Mouse (Mus musculus) left cerebral cortex, postnatal 10 days (tissue): ENCODE data around the gene D430019H16Rik. TPM values are rescaled to one million over a fixed set of nuclear protein-coding genes. Genes with fewer than 3 reads are reported as not detected.

ENCODE experiments used
- DNase-seq, 2 experiments: peaks; one replicate each; pipeline ENCODE4 v3.0.0; 2021 to 2022; ENCODE audit warnings: low spot score in 2 of 2, mixed read lengths in 1 of 2; ENCODE audit errors: extremely low spot score in 1 of 2
- intact Hi-C: fragments of 180-260 bp; cut with DNase I; formaldehyde crosslinking; loops from one replicate; pipeline ENCODE4 v1.15.1; 2025
- total RNA-seq, 2 experiments: library from RNA; stranded (reverse); gene quantifications; 2 replicates each; pipeline ENCODE4 v1.2.3; 2021

D430019H16Rik gene
- total RNA-seq, 2 experiments from 2014 or later = 156 to 157 TPM

DNA sequence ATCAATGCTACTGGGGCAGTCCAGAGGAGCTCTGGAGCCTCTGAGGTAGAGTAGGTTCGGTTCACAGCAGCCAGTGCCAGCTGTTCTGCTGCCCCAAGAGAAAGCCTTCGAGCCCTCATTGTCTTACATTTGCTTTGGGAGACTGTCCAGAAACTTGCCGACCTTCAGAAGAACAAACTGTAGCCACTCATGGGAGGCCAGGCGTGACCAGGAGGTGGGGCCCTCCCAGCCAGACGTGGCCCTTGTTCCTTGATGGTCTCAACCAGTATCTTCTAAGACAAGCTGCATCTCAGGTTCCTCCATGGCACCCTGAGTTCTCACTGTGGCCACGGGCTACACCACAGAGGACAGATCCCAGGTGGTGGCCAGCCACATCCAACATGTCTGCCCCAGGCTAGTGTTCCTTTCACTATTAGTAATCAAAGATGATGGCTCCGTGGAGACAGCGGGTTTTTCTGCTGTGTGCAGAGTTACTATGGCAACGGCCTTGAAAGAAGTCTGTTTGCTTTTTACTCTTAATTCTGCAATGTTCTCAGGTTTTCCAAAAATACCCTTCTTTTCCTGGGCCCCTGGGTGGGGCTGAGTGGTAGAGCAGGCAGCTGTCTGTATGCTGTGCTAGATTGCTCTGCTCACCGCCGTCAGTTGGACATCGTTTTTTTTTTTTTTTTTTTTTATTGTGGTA, 21.7 kb downstream of the D430019H16Rik start:
- intact Hi-C loops = no loop called here
- peak in 1 of 2 experiments; percentile 20 for DNase-seq

DNA sequence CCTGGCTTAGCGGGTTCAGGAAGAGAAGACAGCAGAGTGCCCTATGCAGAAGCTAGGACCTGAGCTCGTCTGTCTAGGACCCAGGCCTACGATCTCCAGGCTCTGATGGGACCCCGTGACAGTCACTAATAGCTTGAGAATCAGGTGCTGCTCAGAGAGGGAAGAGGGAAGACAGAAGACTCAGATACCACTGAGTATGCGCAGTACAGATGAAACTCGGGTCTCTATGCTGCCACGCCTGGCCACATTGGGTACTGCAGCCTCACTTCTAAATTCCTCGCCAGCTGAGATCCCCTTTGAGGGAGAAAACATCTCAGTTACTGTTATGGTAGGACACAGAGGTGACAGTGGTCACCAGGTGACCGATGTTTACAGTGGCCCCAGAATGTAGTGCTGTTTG, 22.8 kb downstream of the D430019H16Rik start:
- intact Hi-C loops = no loop called here
- DNase-seq = peak in 1 of 2 experiments; percentile 55

DNA sequence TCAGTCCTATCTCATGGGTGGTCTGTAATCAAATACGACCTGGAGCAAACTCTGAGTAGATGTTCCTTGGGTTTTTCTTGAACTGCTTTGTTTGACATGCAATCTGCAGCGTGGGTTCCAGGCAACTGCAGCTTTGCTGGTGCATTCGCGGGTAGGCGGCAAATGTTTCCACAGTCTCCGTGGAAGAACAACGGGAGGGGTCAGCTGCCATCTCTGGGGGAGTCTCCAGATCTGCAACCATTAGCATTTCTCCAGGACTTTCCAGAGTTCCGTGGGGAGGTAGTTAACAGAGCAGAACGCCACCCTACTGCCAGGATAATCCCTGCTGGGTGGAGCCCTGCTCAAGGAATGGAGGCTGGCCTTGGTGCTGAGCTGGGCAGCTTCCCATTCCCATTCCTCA, 23.3 kb downstream of the D430019H16Rik start:
- peak in 1 of 2 experiments; percentile 23 for DNase-seq
- intact Hi-C loops = no loop called here

DNA sequence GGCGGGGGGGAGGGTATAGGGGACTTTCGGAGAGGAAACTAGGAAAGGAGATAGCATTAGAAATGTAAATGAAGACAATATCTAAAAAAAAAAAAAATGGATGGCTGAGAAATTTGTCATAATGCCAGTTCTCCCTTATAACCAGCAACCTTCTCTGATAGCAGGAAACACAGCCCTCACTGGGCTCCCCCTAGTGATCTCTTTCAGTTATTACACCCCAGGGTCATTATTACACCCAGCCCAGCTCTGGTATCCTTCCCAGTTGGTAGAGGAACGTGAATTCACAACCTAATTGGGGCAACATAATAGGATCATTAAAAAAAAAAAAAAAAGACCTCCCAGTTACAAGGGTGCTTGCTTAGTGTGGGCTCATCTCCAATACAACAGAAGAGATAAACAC, 29.8 kb downstream of the D430019H16Rik start:
- intact Hi-C loops = loop anchor here (5.0 kb wide), 1 partner anchor 51 kb away; no protein-coding TSS in a partner anchor
- DNase-seq = peak in 1 of 2 experiments; percentile 26

DNA sequence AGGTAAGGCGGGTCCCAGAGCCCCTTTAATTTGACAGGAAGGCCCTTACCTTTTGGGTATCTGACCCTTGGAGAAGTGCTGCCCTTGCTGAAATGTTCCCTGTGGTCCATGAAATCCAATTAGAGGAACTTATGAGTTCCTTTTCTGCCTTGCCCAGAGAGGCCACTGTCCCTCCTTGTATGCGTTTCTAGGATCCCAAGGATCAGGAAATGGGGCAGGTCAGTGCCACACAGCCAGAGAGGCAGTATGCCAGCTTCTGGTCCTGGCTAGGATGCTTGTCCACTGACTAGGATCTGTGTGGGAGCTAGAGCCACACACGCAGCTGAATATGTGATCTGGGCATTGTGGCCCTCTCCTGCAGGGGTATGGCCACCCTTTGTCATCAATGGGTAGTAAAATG, 36.6 kb downstream of the D430019H16Rik start:
- DNase-seq = no peak
- intact Hi-C loops = no loop called here

DNA sequence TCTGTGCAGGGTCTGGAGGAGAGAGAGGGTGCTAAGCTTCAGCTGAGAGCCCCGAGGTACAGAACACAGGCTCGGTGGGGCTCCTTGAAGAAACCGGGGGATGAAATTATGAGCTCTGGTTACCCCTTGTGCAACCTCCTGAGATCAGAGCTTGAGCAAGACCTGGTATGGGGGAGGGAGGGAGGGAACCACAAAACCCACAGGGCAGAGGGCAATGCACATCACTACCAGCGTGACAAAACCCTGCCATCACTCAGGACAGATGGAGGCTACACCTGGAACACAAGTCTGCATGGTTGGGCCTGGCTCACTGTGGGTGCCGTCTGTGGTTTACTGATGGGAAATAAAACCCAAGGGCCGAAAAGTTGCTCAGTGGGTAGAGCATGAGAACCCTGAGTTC, 37.1 kb downstream of the D430019H16Rik start:
- no peak for DNase-seq
- intact Hi-C loops = no loop called here

DNA sequence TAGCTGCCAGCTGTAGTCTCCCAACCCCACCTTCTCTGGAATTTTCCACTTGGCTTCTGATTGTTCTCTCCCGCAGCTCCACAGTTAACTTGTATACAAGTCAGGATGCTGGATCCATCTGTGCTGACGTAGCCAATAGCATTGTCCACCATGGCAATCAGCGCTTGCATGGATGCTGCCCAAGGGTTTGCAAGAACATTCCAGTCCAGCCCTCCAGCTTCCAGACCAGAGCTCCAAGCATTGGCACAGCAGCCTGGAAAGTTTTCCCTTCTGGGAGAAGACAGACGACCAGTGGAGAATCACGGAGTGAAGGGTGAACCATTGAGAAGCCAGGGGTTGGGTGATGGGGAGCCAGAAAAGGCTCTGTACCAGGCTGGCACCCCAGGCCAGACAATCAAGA, 41.1 kb downstream of the D430019H16Rik start:
- DNase-seq = no peak
- intact Hi-C loops = loop anchor here (5.0 kb wide), 3 partner anchors 88 to 233 kb away; no protein-coding TSS in a partner anchor

DNA sequence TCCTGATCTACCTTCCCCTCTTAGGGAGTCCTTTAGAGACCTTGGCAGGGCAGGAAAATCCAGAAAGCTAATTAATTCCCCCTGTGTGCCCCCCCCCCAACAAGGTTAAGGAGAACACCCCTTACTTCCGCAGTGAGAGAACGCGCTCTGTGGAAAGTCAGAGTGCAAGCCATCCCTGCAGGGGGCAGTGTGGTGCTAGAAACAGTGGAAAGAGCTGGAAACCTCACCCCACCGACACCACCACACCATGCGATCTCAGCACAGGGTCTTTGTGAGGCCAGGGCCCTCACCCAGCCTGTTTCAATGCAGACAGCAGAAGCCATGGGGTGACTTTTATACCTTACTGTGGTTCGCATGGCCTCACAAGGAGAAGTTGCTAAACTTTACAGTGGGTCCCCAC, 44.2 kb downstream of the D430019H16Rik start:
- intact Hi-C loops = loop anchor here (5.0 kb wide), 3 partner anchors 84 to 229 kb away; no protein-coding TSS in a partner anchor
- peak; percentile 74 to 86 for DNase-seq

DNA sequence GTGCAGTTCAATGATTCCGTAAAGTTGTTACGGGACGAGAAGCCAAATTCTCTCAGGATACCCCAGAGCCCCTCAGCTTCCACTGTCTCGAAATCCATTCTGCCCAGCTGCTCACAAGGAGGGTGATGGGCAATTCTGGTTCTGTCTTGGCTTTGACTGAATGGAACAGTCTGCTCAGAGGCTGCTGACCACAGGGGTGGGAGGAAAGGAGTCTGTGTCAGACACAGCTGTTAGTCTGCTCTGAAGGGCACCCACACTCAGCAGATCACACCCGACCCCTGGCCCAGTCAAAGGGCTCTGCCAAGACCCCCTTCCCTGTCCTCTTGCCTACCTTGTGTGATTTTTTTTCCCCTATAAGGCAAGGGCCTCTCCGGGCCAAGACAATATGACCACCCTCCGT, 44.8 kb downstream of the D430019H16Rik start:
- no peak for DNase-seq
- intact Hi-C loops = loop anchor here (5.0 kb wide), 3 partner anchors 84 to 229 kb away; no protein-coding TSS in a partner anchor

DNA sequence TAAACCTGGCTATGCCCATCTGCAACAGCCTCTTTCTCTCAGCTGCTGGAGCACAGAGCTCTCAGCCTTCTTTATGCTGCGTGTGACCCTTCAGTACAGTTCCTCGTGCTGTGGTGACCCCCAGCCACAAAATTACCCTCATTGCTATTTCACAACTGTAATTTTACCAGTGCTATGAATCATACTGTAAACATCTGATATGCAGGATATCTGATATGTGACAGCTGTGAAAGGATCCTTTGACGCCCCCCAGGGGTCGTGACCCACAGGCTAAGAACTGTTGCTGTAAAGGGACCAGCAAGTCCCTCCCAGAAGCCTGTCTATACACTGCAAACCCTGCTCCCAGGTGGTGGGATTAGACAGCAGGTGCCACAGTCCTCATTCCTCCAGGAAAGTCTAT, 45.2 kb downstream of the D430019H16Rik start:
- intact Hi-C loops = loop anchor here (5.0 kb wide), 3 partner anchors 83 to 228 kb away; no protein-coding TSS in a partner anchor
- no peak for DNase-seq

DNA sequence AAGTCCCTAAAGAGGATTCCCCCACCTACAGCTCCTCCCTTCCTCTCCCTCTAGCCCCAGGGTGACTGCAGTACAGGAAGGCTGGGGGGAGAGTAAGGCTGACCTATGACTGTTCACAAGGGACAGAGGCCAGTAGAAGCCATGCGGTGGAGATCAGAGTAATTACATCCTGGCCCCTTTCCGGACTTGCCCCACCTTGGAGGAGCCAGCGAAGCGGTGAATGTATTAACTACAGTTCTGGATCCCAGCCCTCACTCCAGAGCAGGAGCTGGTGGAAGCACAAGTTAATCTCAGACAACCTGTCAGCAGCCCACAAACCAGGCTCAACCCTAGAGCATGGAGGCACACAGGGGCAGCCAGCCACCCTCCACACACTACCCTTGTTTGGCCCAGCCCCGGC, 47.3 kb downstream of the D430019H16Rik start:
- no peak for DNase-seq
- intact Hi-C loops = no loop called here

DNA sequence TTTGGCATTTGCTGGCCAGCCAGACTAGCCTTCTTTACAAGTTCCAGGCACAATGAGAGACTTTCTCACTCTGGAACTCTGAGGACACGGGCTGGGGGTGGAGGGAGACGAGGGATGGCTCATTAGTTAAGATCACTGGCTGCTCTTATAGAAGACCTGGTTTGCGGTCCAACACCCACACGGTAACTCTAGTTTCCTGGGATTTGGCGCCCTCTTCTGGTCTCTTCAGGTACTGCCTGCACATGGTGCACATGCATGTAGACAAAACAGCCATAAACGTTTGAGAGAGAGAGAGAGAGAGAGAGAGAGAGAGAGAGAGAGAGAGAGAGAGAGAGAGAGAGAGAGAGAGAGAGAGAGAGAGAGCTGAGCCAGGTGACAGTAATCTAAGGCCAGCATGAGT, 51.1 kb downstream of the D430019H16Rik start:
- no peak for DNase-seq
- intact Hi-C loops = no loop called here

DNA sequence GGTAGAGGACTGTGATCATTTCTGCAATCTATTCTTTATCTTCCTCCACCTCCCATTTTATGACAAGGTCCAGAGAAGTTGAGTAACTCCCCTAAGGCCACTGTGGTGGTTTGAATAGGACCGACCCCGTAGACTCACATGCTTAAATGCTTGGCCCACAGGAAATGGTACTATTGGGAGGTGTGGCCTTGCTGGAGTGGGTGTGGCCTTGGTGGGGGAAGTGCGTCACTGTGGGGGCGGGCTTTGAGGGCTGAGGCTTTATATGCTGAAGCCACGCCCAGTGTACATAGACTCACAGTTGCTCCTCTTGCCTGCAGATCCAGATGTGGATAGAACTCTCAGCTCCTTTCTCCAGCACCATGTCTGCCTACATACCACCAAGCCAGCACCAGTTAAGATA, 57.5 kb downstream of the D430019H16Rik start:
- intact Hi-C loops = loop anchor here (5.0 kb wide), 1 partner anchor 61 kb away; no protein-coding TSS in a partner anchor
- DNase-seq = no peak

DNA sequence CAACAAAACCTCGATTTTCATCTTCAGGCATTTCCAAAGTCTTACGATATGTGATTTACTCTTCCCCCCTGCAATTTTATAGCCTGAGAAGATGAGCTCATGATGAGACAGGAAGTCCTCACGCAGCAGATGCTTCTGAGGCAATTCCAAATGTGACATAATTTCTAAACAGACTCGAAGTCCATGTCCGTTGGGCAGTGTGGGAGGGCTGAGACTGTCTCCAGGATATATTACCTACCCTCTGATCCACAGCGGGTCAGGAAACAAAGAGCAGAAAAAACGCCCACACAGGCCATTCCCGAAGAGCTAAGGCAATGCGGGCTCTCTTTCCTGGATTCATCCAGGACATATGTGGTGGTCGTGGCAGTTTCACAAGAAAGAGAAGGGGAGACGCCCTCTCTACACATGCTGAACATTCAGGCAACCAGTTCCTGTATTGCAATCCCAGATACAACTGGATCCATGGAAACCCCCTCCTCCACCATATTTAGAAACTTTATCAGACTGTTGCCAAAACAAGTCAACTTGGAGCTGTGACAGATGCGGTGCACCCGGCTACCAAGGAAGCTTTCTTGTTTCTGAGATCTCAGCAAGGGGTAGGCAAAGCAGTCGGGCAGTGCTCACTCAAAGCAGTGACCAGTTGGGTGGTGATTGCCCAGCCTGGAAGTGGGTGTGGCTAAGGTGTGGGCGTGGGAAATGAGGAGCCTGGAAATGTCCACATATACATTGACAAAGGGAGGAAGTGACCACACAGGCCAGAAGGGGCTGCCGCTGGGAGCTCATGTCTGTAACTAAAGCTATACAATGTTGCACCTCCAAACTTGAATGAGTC, 58.2 kb downstream of the D430019H16Rik start:
- intact Hi-C loops = loop anchor here (5.0 kb wide), 1 partner anchor 60 kb away; no protein-coding TSS in a partner anchor
- peak in 1 of 2 experiments; percentile 61 for DNase-seq

DNA sequence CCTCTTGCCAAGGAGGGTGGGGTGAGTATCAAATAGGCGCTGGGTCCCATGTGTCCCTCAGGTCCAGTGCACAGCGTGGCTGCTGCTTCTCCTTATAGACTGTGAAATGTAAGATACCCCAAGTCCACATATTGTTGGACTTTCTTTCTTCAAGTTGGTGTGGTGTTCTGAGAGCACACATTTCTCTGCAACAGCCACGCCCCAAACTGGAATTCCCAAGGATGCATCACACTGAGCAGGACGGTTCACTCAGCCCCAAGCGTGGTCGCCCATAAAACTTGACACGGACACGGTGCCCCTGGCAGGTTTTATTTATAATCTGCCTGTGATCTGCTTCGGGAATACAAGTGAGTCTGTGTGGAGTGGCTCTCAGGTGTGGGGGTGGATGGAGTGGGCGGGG, 60.5 kb downstream of the D430019H16Rik start:
- intact Hi-C loops = loop anchor here (5.0 kb wide), 1 partner anchor 58 kb away; no protein-coding TSS in a partner anchor
- no peak for DNase-seq

DNA sequence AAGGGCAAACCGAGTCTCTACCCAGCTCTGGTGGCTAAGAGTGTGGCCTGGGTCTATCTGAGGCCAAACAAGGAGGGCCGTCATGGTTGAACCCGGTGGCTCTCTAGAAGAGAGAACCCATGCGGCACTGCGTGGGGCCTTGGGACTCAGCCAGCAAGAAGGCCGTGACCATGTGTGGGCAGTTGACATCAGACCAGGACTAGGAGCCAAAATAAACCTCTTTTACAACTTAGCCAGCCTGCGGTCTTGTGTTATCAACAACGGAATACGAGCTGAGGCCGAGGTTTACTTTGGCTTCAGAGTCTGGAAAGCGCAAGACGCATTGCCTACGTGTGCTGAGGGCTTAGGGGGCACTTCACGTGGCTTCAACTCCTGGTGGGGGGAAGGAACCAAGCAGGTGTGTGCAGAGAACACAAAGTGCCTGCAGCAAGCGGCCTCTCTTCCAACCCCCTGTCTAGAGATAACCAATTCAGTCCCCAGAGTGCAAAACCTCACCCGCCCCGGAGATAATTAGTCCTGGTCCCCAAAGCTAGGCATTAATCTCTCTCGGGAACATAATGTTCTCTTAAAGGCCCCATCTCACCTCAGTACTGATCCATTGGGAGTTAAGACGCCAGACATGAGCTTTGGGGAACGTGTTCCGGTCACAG, 63.5 kb downstream of the D430019H16Rik start:
- intact Hi-C loops = no loop called here
- DNase-seq = peak in 1 of 2 experiments; percentile 57

DNA sequence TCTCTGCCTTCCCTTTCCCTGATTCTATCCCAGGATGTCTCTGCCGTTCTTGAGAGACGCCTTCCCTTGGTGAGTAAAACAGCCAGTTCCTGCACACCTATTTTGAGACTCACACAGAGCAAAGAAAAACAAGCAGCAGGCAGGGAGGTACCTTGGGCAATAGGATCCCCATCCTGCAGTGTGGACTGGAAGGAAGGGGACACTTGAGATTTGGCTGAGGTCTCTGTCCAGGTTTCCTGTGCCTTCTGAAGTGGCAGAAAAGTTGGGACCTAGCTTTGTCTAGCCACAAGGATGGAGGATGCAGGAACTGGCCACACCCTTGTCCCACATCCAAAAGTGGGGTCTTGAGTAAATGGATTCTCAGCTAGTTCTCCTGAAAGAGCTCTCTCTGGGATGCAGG, 66.2 kb downstream of the D430019H16Rik start:
- no peak for DNase-seq
- intact Hi-C loops = no loop called here

DNA sequence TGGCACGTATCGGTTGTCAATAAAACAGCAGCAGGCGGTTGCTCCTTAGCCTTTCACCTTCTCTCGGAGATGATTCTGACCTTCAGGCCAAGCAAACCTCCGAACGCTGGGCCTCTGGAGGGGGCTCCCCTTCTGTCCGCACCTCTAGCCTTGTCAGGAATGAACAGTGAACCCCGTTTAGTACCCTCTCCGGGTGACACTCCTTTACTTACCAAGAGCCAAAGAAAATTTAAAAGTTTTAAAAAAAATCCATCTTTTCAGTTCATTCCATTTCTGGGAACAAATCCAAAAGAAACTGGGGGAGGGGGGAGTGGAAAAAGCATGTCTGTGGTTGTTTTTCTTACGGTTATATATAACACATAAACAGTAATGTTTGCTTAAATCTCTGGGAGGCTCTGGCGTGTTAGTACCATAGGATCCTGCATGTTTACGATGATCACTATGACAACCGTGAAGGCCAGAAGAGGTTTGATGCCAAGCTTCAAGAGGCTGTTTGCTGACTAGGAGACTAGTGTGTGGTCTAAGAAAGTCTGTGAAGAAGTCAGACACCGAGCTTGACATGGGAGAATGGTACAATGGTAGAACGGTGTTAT, 67.6 kb downstream of the D430019H16Rik start:
- DNase-seq = no peak
- intact Hi-C loops = no loop called here

DNA sequence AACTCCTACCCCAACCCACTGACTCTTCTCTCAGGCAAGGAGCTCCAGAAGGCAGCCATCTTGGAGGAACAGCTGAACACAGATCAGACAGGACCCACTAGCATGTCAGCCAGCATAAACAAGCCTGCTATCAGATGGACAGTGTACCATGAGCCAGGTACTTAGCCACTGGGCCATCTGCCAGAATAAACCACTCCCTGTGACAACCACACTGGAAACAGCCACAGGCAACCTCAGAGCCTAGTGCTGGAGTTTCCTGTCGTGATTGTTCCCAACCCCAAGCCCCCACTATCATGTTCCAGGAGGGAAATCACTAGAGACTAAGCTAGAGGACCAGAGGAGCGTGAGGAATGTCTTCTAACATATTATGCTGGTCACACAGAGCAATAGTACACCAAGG, 70.1 kb downstream of the D430019H16Rik start:
- DNase-seq = no peak
- intact Hi-C loops = no loop called here
